Mouse (Mus musculus): Measurements from ENCODE around the gene Sgta.
"Not testable (repeated sequence)": the region's sequence is repeated elsewhere in the genome, so short reads cannot be mapped to it uniquely, and the experiment has no call there.

Gene Sgta

DNA sequence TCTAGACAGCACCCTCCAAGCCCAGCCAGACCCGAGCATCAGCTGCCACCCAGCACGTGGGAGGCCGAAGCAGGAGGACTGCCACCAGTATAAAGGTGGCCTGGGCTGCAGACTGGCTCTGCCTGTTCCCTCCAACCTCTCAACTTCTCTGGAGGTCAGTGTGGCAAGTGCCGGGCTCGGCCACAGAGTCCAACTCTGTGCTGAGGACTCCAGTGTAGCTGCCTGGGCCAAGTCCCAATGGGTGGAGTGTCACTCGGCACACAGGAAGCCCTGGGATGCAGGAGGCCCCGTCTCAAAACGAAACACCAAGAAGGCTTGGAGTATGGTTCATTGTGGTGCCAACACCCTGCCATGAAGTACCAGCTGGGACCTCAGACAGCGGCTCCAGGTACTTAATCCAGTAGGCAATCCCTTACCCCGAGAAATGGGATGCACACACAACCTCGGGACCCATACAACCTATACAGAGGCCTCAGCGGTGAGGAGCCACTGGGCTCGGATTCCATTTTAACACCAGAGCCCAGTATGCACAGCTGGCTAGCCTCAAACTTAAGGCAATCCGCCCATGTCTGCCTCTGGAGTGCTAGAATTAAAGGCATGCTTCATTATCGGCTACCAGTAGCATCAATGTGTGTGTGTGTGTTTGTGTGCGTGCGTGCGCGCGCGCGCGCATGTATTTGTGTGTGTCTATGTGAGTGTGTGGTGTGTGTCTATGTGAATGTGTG, 2.4 kb downstream of the Sgta start:
- no peak for DNase-seq (ENCODE audit: low spot score)

DNA sequence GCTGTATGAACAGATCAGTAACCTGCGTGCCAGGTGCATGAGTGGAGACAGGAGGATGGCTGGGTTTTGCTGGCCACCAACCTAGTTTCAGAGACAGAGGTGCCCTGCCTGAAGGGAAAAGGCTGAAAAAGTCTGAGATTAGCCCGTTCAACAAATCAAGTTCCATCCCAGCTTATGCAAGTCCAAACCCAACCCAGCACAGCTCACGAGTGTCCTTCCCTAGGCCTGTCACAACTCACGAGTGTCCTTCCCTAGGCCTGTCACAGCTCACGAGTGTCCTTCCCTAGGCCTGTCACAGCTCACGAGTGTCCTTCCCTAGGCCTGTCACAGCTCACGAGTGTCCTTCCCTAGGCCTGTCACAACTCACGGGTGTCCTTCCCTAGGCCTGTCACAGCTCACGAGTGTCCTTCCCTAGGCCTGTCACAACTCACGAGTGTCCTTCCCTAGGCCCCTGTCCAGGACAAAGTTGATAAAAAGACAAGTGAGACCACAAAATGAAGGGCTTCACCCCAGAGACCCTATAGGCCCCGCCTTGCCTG, 4.1 kb downstream of the Sgta start:
- DNase-seq (ENCODE audit: low spot score) = not testable (repeated sequence)

DNA sequence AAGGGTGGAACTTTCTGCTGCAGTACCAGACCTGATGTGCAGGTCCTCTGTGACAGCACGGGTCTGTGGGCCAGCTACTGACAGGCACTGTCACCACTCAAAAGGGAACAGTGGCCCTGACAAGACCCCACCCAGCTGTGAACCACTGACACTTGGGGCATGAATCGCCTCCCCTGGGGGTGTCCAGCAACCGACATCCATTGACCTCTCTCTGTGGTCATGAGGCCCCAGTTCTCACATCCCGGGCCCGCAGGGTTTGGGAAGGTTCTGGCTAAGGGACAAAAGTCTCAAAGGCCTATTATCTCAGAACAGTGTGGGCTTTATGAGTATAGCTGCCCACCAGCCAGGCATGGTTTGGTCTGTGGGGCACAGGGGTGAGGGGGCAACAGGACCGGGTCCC, 4.8 kb downstream of the Sgta start:
- DNase-seq (ENCODE audit: low spot score) = no peak

- no peak for DNase-seq (ENCODE audit: low spot score)
Observed at GRCm38 (mm10) chr10:81052577-81052976, 7.4 kb downstream of the Sgta start.

- no peak for DNase-seq (ENCODE audit: low spot score)
Observed at GRCm38 (mm10) chr10:81051133-81051532, 8.8 kb downstream of the Sgta start.

DNA sequence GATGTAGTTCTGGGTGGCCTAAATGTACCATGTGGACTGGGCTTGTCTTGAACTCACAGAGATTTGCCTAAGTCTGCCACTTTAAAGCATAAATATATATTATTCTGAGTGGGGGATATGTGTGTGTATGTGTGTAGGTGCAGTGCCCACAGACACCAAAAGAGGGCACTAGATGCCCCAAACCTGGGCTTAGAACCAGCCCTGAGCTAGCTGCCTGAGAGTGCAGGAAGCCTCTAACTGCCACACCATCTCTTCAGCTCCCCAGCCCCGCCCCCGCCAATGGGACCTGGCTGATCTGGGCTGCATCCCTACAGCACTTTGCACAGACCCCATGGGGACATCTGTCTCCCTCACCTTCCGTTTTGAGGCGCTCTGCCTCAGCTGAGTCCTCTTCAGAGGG, 9.3 kb downstream of the Sgta start:
- no peak for DNase-seq (ENCODE audit: low spot score)

DNA sequence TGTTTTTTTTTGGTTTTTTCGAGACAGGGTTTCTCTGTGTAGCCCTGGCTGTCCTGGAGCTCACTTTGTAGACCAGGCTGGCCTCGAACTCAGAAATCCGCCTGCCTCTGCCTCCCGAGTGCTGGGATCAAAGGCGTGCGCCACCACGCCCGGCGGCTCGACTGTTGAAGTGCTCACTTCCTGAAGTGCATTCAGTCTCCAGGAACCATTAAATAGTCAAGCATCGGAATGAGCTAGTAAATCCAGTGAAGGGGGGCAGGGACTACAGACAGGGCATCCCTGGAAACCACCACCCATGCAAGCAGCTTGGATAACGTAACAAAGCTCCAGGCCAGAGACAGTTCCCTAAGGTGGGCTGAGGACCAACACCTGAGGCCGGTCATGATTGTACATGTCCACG, 14.7 kb downstream of the Sgta start:
- not testable (repeated sequence) for DNase-seq (ENCODE audit: low spot score)

- no peak for DNase-seq (ENCODE audit: low spot score)
Observed at GRCm38 (mm10) chr10:81041458-81042175, 18.4 kb downstream of the Sgta start.

GRCm38 (mm10) chr10:81036988-81037580, 22.9 kb downstream of the Sgta start, which contains the start of gene Slc39a3:
Slc39a3 (minus strand) TSS chr10:81037426.
- DNase-seq (ENCODE audit: low spot score) = peak; percentile 95

DNA sequence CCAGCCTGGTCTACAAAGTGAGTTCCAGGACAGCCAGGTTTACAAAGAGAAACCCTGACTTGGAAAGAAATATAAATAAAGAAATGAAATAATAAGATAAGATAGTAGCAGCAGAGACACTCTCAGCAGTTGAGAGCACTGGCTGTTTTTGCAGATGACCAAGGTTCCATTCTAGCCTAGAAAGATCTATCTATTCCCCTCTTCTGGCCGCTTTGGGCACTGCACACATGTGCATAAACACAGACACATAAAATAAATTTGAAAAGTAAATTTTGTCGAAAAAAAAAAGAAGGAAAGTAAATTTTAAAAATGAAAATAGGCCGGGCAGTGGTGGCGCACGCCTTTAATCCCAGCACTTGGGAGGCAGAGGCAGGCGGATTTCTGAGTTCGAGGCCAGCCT, 23.7 kb downstream of the Sgta start:
- DNase-seq (ENCODE audit: low spot score) = no peak

DNA sequence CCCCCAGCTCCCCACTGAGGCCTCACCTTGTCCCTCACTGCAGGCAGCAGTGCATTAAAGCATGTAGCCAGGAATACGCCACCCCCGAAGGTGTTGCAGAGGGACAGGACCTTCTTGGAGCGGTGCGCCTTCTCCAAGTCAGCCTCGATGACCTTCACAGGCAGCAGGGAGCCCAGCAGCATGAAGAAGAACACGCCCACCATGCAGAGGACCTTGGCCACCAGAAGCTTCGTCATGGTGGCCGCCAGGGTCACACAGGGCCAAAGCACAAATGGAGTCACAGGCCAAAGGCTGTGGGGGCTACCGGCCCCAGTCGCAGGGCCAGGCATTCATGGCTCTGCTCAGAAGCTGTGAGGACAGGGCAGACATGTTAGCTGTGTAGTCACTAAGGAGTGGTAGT, 26.4 kb downstream of the Sgta start:
- no peak for DNase-seq (ENCODE audit: low spot score)

DNA sequence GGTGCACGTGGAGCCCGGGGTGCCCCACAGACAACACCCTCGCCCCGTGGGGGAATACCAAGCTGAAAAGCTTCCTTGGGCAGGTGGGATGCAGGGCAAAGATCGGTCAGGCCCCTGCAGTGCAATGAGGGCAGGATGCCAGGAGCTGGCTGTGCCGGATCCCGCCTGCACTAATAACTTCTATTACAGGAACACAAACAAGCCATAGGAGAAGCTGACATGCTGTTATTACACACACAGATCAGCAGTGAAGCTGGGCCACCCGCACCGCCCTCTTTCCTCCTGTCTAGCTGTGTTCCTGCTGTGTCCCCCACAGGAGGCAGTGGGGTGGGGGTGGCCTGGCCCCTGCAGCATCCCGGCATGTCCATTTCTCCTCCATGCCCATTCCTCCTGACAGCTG, 30.9 kb downstream of the Sgta start:
- no peak for DNase-seq (ENCODE audit: low spot score)

GRCm38 (mm10) chr10:81028219-81028618, 31.8 kb downstream of the Sgta start:
- DNase-seq (ENCODE audit: low spot score) = no peak

- DNase-seq (ENCODE audit: low spot score) = no peak
Observed at GRCm38 (mm10) chr10:81027331-81027730, 32.6 kb downstream of the Sgta start.

DNA sequence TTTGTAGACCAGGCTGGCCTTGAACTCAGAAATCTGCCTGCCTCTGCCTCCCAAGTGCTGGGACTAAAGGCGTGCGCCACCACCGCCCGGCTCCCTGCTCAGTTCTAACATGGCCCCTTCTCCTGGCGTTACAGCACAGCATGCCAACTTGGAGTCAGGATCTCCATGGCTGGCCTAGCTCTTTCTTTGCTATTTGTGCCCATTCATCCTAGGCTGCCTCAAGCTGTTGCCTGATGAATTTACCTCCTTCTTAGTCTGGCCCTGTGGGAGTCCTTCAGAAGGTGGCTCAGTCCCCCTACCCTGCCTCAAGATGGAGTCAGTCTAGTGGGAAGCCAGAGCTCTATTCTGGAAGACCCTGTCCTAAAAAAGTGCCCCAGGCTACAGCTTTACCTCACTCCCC, 33.1 kb downstream of the Sgta start:
- no peak for DNase-seq (ENCODE audit: low spot score)

DNA sequence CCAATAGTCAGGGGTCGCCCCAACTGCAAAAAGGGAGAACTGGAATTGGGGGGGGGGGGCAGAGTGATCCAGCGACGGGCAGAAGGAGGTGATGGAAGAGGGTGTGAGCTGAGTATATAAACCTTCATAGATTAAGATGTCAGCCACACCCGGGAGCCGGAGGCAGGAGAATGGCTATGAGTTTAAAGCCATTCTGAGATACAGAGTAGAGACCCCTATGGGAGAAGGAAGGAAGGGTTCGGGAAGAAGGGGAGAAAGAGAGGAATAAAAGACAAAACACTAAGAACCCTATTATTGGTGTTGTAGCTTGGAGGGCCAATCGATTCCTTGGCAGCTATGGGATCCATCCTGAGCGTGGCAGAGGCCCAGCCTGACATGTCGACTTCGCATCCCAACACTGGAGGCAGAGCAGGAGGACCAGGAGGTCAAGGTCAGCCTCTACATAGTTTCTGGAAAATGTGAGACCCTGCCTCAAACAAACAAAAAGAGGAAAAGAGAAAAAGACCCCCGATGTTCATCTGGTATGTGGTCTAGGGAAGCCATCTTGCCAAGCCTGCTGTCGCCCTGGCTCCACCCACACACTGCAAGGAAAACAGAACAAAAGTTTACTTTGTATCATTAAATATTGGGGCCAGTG, 34.2 kb downstream of the Sgta start, which contains the start of gene Diras1:
Gene Diras1, minus strand, starts transcription at position 24 of the 637 bp plus-strand sequence.
- no peak for DNase-seq (ENCODE audit: low spot score)

- DNase-seq (ENCODE audit: low spot score) = no peak
Observed at GRCm38 (mm10) chr10:81025047-81025621, 34.8 kb downstream of the Sgta start.

- DNase-seq (ENCODE audit: low spot score) = no peak
Observed at GRCm38 (mm10) chr10:81024346-81024937, 35.5 kb downstream of the Sgta start.

GRCm38 (mm10) chr10:81022744-81023143, 37.2 kb downstream of the Sgta start:
- no peak for DNase-seq (ENCODE audit: low spot score)

DNA sequence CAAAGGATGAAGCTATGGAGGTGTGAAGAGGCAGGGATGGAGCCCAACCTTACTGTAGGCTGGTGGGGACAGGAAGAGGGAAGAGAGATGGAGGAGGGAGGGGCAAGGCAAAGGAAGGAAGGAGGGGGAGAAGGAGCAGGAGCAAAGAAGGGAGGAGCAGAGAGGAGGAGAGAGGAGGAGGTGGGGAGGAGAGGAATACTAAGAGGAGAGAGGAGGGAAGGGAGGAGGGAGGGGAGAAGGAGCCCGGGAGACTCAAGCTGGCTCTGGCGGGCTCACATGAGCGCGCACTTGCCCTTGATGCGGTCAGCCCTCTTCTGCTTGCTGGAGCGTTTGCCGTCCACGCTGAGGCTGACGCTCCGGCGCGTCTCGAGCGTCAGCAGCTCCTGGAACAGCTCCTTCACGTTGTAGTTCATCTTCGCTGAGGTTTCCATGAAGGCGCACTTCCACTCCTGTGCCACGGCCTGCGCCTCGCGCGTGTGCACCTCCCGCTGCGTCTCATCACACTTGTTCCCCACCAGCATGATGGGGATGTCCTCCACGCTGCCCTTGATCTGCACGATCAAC, 38.4 kb downstream of the Sgta start:
- no peak for DNase-seq (ENCODE audit: low spot score)

GRCm38 (mm10) chr10:81020207-81020606, 39.8 kb downstream of the Sgta start:
- DNase-seq (ENCODE audit: low spot score) = no peak
